Mouse (Mus musculus) lung, postnatal 0 days (tissue): ENCODE data around the gene Ncoa3. TPM values are rescaled to one million over a fixed set of nuclear protein-coding genes. Genes with fewer than 3 reads are reported as not detected.
A peak's percentile ranks its signal among the peaks of the same experiment; 100 is the strongest.

Experiments used
- ATAC-seq: fragments of 200-750 bp; cut with Nextera tagmentation; 2 replicates; pipeline ENCODE4 v1.8.0; 2017; ENCODE audit warnings: moderate library complexity
- DNase-seq: peaks from one replicate; pipeline ENCODE4 v3.0.0-alpha.2; 2016; ENCODE audit warnings: low spot score
- H3K27ac ChIP-seq: fragments of 300-500 bp; sonication (generic); 2 replicates; pipeline ENCODE4 v1.5.1; 2014; ENCODE audit warnings: antibody characterized with exemption, mild to moderate bottlenecking, low read length, mixed read lengths
- H3K27me3 ChIP-seq: fragments of 300-500 bp; sonication (generic); replicated peaks from 2 replicates; pipeline ENCODE4 v1.6.1; 2014; ENCODE audit warnings: low read length, mixed read lengths; ENCODE audit not compliant: insufficient read depth
- H3K36me3 ChIP-seq: fragments of 300-500 bp; sonication (generic); 2 replicates; pipeline ENCODE4 v1.6.1; 2014; ENCODE audit warnings: low read length, mixed read lengths; ENCODE audit not compliant: insufficient read depth
- H3K4me1 ChIP-seq: fragments of 300-500 bp; sonication (generic); 2 replicates; pipeline ENCODE4 v1.6.1; 2014; ENCODE audit warnings: antibody characterized with exemption, low read depth, low read length, mixed read lengths; ENCODE audit not compliant: insufficient read depth
- H3K4me2 ChIP-seq: fragments of 300-500 bp; sonication (generic); replicated peaks from 2 replicates; pipeline ENCODE4 v1.6.1; 2014; ENCODE audit warnings: low read depth, mild to moderate bottlenecking, low read length, moderate library complexity, mixed read lengths
- H3K4me3 ChIP-seq: fragments of 300-500 bp; sonication (generic); 2 replicates; pipeline ENCODE4 v1.5.1; 2014; ENCODE audit warnings: low read depth, low read length
- H3K9ac ChIP-seq: fragments of 300-500 bp; sonication (generic); replicated peaks from 2 replicates; pipeline ENCODE4 v1.6.1; 2014; ENCODE audit warnings: low read depth, mild to moderate bottlenecking
- H3K9me3 ChIP-seq: fragments of 300-500 bp; sonication (generic); 2 replicates; pipeline ENCODE4 v1.6.1; 2016; ENCODE audit warnings: low read length, mixed read lengths
- CTCF ChIP-seq: IDR thresholded peaks from 2 replicates; pipeline ENCODE4 v1.5.1; 2016; ENCODE audit warnings: antibody characterized with exemption, mild to moderate bottlenecking
- EP300 ChIP-seq: IDR thresholded peaks from 2 replicates; pipeline ENCODE4 v1.6.1; 2016; ENCODE audit warnings: antibody characterized with exemption, mild to moderate bottlenecking, control low read depth
- WGBS: fragments of 180-500 bp; shearing (Covaris S2); extraction: QIAGEN DNeasy Blood & Tissue Kit; methylation state at CpG from one replicate; pipeline ENCODE4 v1.1.7; 2014; 5-methylcytosine and 5-hydroxymethylcytosine counted together
- polyA plus RNA-seq: library from polyadenylated mRNA; unstranded; fragments of >200 nt; fragmentation: Nextera tagmentation; extraction: Ambion mirVana; gene quantifications from 2 replicates; pipeline ENCODE4 v1.2.1, GENCODE M21; 2015

Ncoa3 gene
- polyA plus RNA-seq, 1 experiment from 2014 or later, result 8.5 TPM

GRCm38 (mm10) chr2:166018769-166019168 is 26.3 kb downstream of the Ncoa3 start:
- H3K9me3 ChIP-seq, result no peaks in the 10 kb centered on the region
- no peaks in the 10 kb centered on the region for H3K36me3 ChIP-seq
- no peaks in the 10 kb centered on the region for H3K27me3 ChIP-seq
- no peak overlapping the region for H3K9ac ChIP-seq
- ATAC-seq (no peak), DNase-seq (no peak)
- H3K4me3 ChIP-seq, result no peak overlapping the region
- H3K27ac ChIP-seq, result no peak overlapping the region
- 65% methylated on average over 3 of the region's 3 CpGs for WGBS
- no peak overlapping the region for H3K4me2 ChIP-seq
- TF ChIP-seq EP300, result no peak
- TF ChIP-seq CTCF, result no peak
- H3K4me1 ChIP-seq, result peaks cover 4% of the 10 kb centered on the region; the same call in 1 of the 2 replicates

- ATAC-seq (no peak), DNase-seq (no peak)
- Histone ChIP-seq H3K9ac (no peak overlapping the region), H3K4me1 (peaks cover 4% of the 10 kb centered on the region; the same call in 1 of the 2 replicates), H3K4me2 (no peak overlapping the region), H3K27me3 (no peaks in the 10 kb centered on the region), H3K36me3 (no peaks in the 10 kb centered on the region), H3K9me3 (no peaks in the 10 kb centered on the region), H3K27ac (no peak overlapping the region), H3K4me3 (no peak overlapping the region)
- WGBS, result 71% methylated on average over 2 of the region's 2 CpGs
- TF ChIP-seq EP300 (no peak), CTCF (no peak)
Observed at GRCm38 (mm10) chr2:166020026-166020425, 27.6 kb downstream of the Ncoa3 start.

- TF ChIP-seq CTCF, result no peak
- no peak for TF ChIP-seq EP300
- Histone ChIP-seq H3K9me3 (no peaks in the 10 kb centered on the region), H3K9ac (no peak overlapping the region), H3K4me1 (peaks cover 4% of the 10 kb centered on the region; the same call in 1 of the 2 replicates), H3K4me2 (no peak overlapping the region), H3K4me3 (no peak overlapping the region), H3K27ac (peak overlapping the region; percentile 43; the same call in 1 of the 2 replicates), H3K36me3 (no peaks in the 10 kb centered on the region), H3K27me3 (no peaks in the 10 kb centered on the region)
- WGBS, result 14% methylated on average over 4 of the region's 4 CpGs
- ATAC-seq (peak; percentile 93), DNase-seq (peak; percentile 91)
Observed at GRCm38 (mm10) chr2:166021073-166021610, 28.7 kb downstream of the Ncoa3 start.

GRCm38 (mm10) chr2:166021642-166022041 is 29.2 kb downstream of the Ncoa3 start:
- Histone ChIP-seq H3K4me1 (peaks cover 4% of the 10 kb centered on the region; the same call in 1 of the 2 replicates), H3K27me3 (no peaks in the 10 kb centered on the region), H3K9ac (no peak overlapping the region), H3K4me2 (no peak overlapping the region), H3K36me3 (no peaks in the 10 kb centered on the region), H3K4me3 (no peak overlapping the region), H3K27ac (no peak overlapping the region), H3K9me3 (no peaks in the 10 kb centered on the region)
- DNase-seq, result no peak
- 41% methylated on average over 3 of the region's 3 CpGs for WGBS
- no peak for TF ChIP-seq CTCF
- TF ChIP-seq EP300, result no peak
- no peak for ATAC-seq

- DNase-seq (peak; percentile 42), ATAC-seq (no peak)
- Histone ChIP-seq H3K9ac (no peak overlapping the region), H3K27ac (no peak overlapping the region), H3K4me3 (no peak overlapping the region), H3K9me3 (no peaks in the 10 kb centered on the region), H3K4me1 (peaks cover 4% of the 10 kb centered on the region; the same call in 1 of the 2 replicates), H3K4me2 (no peak overlapping the region), H3K36me3 (no peaks in the 10 kb centered on the region), H3K27me3 (no peaks in the 10 kb centered on the region)
- 37% methylated on average over 8 of the region's 8 CpGs for WGBS
- TF ChIP-seq EP300 (no peak), CTCF (no peak)
Observed at GRCm38 (mm10) chr2:166022327-166022726, 29.9 kb downstream of the Ncoa3 start.

- no peak overlapping the region for H3K27ac ChIP-seq
- no peaks in the 10 kb centered on the region for H3K9me3 ChIP-seq
- H3K9ac ChIP-seq, result no peak overlapping the region
- peaks cover 6% of the 10 kb centered on the region; the same call in 1 of the 2 replicates for H3K4me1 ChIP-seq
- H3K36me3 ChIP-seq, result no peaks in the 10 kb centered on the region
- H3K4me2 ChIP-seq, result no peak overlapping the region
- no peaks in the 10 kb centered on the region for H3K27me3 ChIP-seq
- H3K4me3 ChIP-seq, result no peak overlapping the region
- TF ChIP-seq EP300, result no peak
- TF ChIP-seq CTCF, result no peak
- DNase-seq (no peak), ATAC-seq (no peak)
- WGBS, result 64% methylated on average over 3 of the region's 3 CpGs
Observed at GRCm38 (mm10) chr2:166024079-166024478, 31.6 kb downstream of the Ncoa3 start.
